Mouse (Mus musculus): Measurements from ENCODE around the gene Fth1. TPM values are rescaled to one million over a fixed set of nuclear protein-coding genes. Genes with fewer than 3 reads are reported as not detected.

Gene Fth1
- polyA plus RNA-seq, 1 experiment from 2014 or later = 2,906 TPM

- Histone ChIP-seq H3K9ac (ENCODE audit: low read depth, low read length) (no peak overlapping the region), H3K4me2 (ENCODE audit: low read length) (no peak overlapping the region), H3K27me3 (ENCODE audit: insufficient read depth, low read length) (no peaks in the 10 kb centered on the region), H3K4me1 (replicated peaks; ENCODE audit: insufficient read depth, low read length) (peaks cover 10% of the 10 kb centered on the region), H3K9me3 (replicated peaks; ENCODE audit: low read length) (no peaks in the 10 kb centered on the region), H3K4me3 (replicated peaks; ENCODE audit: low read depth, low read length) (no peak overlapping the region), H3K27ac (no peak overlapping the region), H3K36me3 (ENCODE audit: insufficient read depth, low read length) (no peaks in the 10 kb centered on the region)
- TF ChIP-seq CTCF (IDR thresholded peaks at IDR 0.05; ENCODE audit: low read depth) = no peak
- 64% methylated on average over 13 of the region's 13 CpGs for WGBS
- DNase-seq (ENCODE audit: low spot score) = no peak
- no peak for ATAC-seq (replicated peaks; ENCODE audit: low FRiP score, low read depth)
These were observed 41.5 kb upstream of the Fth1 start for GRCm38 (mm10) chr19:9938824-9939303.

GRCm38 (mm10) chr19:9939841-9940240 lies 40.6 kb upstream of the Fth1 start:
- Histone ChIP-seq H3K9ac (ENCODE audit: low read depth, low read length) (no peak overlapping the region), H3K4me2 (ENCODE audit: low read length) (no peak overlapping the region), H3K4me1 (replicated peaks; ENCODE audit: insufficient read depth, low read length) (peaks cover 10% of the 10 kb centered on the region), H3K9me3 (replicated peaks; ENCODE audit: low read length) (no peaks in the 10 kb centered on the region), H3K36me3 (ENCODE audit: insufficient read depth, low read length) (no peaks in the 10 kb centered on the region), H3K27me3 (ENCODE audit: insufficient read depth, low read length) (no peaks in the 10 kb centered on the region), H3K27ac (no peak overlapping the region), H3K4me3 (replicated peaks; ENCODE audit: low read depth, low read length) (no peak overlapping the region)
- 61% methylated on average over 7 of the region's 7 CpGs for WGBS
- ATAC-seq (replicated peaks; ENCODE audit: low FRiP score, low read depth) (no peak), DNase-seq (ENCODE audit: low spot score) (no peak)
- no peak for TF ChIP-seq CTCF (IDR thresholded peaks at IDR 0.05; ENCODE audit: low read depth)

- Histone ChIP-seq H3K27me3 (ENCODE audit: insufficient read depth, low read length) (no peaks in the 10 kb centered on the region), H3K9me3 (replicated peaks; ENCODE audit: low read length) (no peaks in the 10 kb centered on the region), H3K9ac (ENCODE audit: low read depth, low read length) (no peak overlapping the region), H3K27ac (no peak overlapping the region), H3K4me2 (ENCODE audit: low read length) (no peak overlapping the region), H3K36me3 (ENCODE audit: insufficient read depth, low read length) (no peaks in the 10 kb centered on the region), H3K4me1 (replicated peaks; ENCODE audit: insufficient read depth, low read length) (peaks cover 10% of the 10 kb centered on the region), H3K4me3 (replicated peaks; ENCODE audit: low read depth, low read length) (no peak overlapping the region)
- no peak for DNase-seq (ENCODE audit: low spot score)
- TF ChIP-seq CTCF (IDR thresholded peaks at IDR 0.05; ENCODE audit: low read depth) = no peak
- 62% methylated on average over 4 of the region's 4 CpGs for WGBS
- ATAC-seq (replicated peaks; ENCODE audit: low FRiP score, low read depth) = no peak
These were observed 39.5 kb upstream of the Fth1 start for GRCm38 (mm10) chr19:9940903-9941302.

- H3K4me3 ChIP-seq (replicated peaks; ENCODE audit: low read depth, low read length) = no peak overlapping the region
- H3K4me1 ChIP-seq (replicated peaks; ENCODE audit: insufficient read depth, low read length) = peaks cover 10% of the 10 kb centered on the region
- ATAC-seq (replicated peaks; ENCODE audit: low FRiP score, low read depth) (no peak), DNase-seq (ENCODE audit: low spot score) (peak; percentile 58)
- no peak overlapping the region for H3K4me2 ChIP-seq (ENCODE audit: low read length)
- no peak for TF ChIP-seq CTCF (IDR thresholded peaks at IDR 0.05; ENCODE audit: low read depth)
- no peaks in the 10 kb centered on the region for H3K9me3 ChIP-seq (replicated peaks; ENCODE audit: low read length)
- H3K27me3 ChIP-seq (ENCODE audit: insufficient read depth, low read length) = no peaks in the 10 kb centered on the region
- WGBS = 24% methylated on average over 1 of the region's 1 CpGs
- no peaks in the 10 kb centered on the region for H3K36me3 ChIP-seq (ENCODE audit: insufficient read depth, low read length)
- no peak overlapping the region for H3K27ac ChIP-seq
- no peak overlapping the region for H3K9ac ChIP-seq (ENCODE audit: low read depth, low read length)
These were observed 38.6 kb upstream of the Fth1 start for GRCm38 (mm10) chr19:9941809-9942208.

- no peaks in the 10 kb centered on the region for H3K27me3 ChIP-seq (ENCODE audit: insufficient read depth, low read length)
- 36% methylated on average over 10 of the region's 10 CpGs for WGBS
- no peaks in the 10 kb centered on the region for H3K9me3 ChIP-seq (replicated peaks; ENCODE audit: low read length)
- TF ChIP-seq CTCF (IDR thresholded peaks at IDR 0.05; ENCODE audit: low read depth) = no peak
- H3K36me3 ChIP-seq (ENCODE audit: insufficient read depth, low read length) = no peaks in the 10 kb centered on the region
- H3K4me1 ChIP-seq (replicated peaks; ENCODE audit: insufficient read depth, low read length) = peaks cover 10% of the 10 kb centered on the region
- H3K27ac ChIP-seq = no peak overlapping the region
- ATAC-seq (replicated peaks; ENCODE audit: low FRiP score, low read depth) (no peak), DNase-seq (ENCODE audit: low spot score) (peak; percentile 20)
- no peak overlapping the region for H3K4me2 ChIP-seq (ENCODE audit: low read length)
- no peak overlapping the region for H3K4me3 ChIP-seq (replicated peaks; ENCODE audit: low read depth, low read length)
- H3K9ac ChIP-seq (ENCODE audit: low read depth, low read length) = no peak overlapping the region
These were observed 37.6 kb upstream of the Fth1 start for GRCm38 (mm10) chr19:9942539-9943533.

GRCm38 (mm10) chr19:9945800-9946564 lies 34.4 kb upstream of the Fth1 start:
- Histone ChIP-seq H3K9ac (ENCODE audit: low read depth, low read length) (no peak overlapping the region), H3K4me1 (replicated peaks; ENCODE audit: insufficient read depth, low read length) (peaks cover 10% of the 10 kb centered on the region), H3K27ac (no peak overlapping the region), H3K4me2 (ENCODE audit: low read length) (no peak overlapping the region), H3K36me3 (ENCODE audit: insufficient read depth, low read length) (no peaks in the 10 kb centered on the region), H3K9me3 (replicated peaks; ENCODE audit: low read length) (no peaks in the 10 kb centered on the region), H3K27me3 (ENCODE audit: insufficient read depth, low read length) (no peaks in the 10 kb centered on the region), H3K4me3 (replicated peaks; ENCODE audit: low read depth, low read length) (no peak overlapping the region)
- no peak for TF ChIP-seq CTCF (IDR thresholded peaks at IDR 0.05; ENCODE audit: low read depth)
- ATAC-seq (replicated peaks; ENCODE audit: low FRiP score, low read depth) (no peak), DNase-seq (ENCODE audit: low spot score) (no peak)
- WGBS = 91% methylated on average over 8 of the region's 8 CpGs
